Mouse (Mus musculus) C2C12 (cell line): ENCODE measurements at regions not wholly inside any gene's neighbourhood (a gene's known extent, or its start where the extent isn't known, plus 50 kb on each side); places are given as distances from the start of the nearest gene placed in this dataset.

Source experiments
- H3K27me3 ChIP-seq: one replicate; pipeline ENCODE4 v1.6.1; 2011; ENCODE audit not compliant: control insufficient read depth, insufficient read depth, insufficient read length
- H3K36me3 ChIP-seq: one replicate; pipeline ENCODE4 v1.6.1; 2011; ENCODE audit not compliant: control insufficient read depth, insufficient read depth
- H3K4me3 ChIP-seq: one replicate; pipeline ENCODE4 v1.5.1; 2011; ENCODE audit warnings: mild to moderate bottlenecking, control low read depth; ENCODE audit not compliant: poor library complexity, insufficient read depth, severe bottlenecking
- H3K79me2 ChIP-seq: one replicate; pipeline ENCODE4 v1.6.1; 2011; ENCODE audit not compliant: control insufficient read depth, insufficient read depth
- H3K79me3 ChIP-seq: one replicate; pipeline ENCODE4 v1.6.1; 2011; ENCODE audit warnings: low read depth, control low read depth
- H3ac ChIP-seq: one replicate; pipeline ENCODE3; 2011; ENCODE audit warnings: low read depth; ENCODE audit not compliant: control insufficient read depth, insufficient read length
- CEBPB ChIP-seq: IDR thresholded peaks from one replicate; pipeline ENCODE4 v1.6.1; 2011; ENCODE audit warnings: low read depth, mild to moderate bottlenecking, control low read depth, moderate library complexity
- CTCF ChIP-seq: IDR thresholded peaks from one replicate; pipeline ENCODE4 v1.5.1; 2011; ENCODE audit not compliant: control insufficient read depth, insufficient read depth, insufficient read length
- FOSL1 ChIP-seq: IDR thresholded peaks from one replicate; pipeline ENCODE4 v1.8.0; 2011; ENCODE audit warnings: mild to moderate bottlenecking, low read length; ENCODE audit not compliant: poor library complexity, insufficient read depth, severe bottlenecking
- MAX ChIP-seq: IDR thresholded peaks from one replicate; pipeline ENCODE4 v1.6.1; 2011; ENCODE audit warnings: mild to moderate bottlenecking, control low read depth
- MYOD1 ChIP-seq: IDR thresholded peaks from one replicate; pipeline ENCODE4 v1.6.1; 2011; ENCODE audit warnings: low read depth; ENCODE audit not compliant: control insufficient read depth, insufficient read length
- MYOG ChIP-seq: IDR thresholded peaks from one replicate; pipeline ENCODE4 v1.6.1; 2011; ENCODE audit not compliant: control insufficient read depth, insufficient read length; ENCODE audit errors: extremely low read depth
- USF1 ChIP-seq: IDR thresholded peaks from one replicate; pipeline ENCODE4 v1.6.1; 2011; ENCODE audit warnings: low read depth, mild to moderate bottlenecking, control low read depth, moderate library complexity

GRCm38 (mm10) chr11:111957721-111958287 lies 824.2 kb upstream of the Sox9 start:
- Histone ChIP-seq H3K27me3 (no peaks in the 10 kb centered on the region), H3ac (no peak overlapping the region), H3K79me3 (no peaks in the 10 kb centered on the region), H3K36me3 (no peaks in the 10 kb centered on the region), H3K79me2 (no peaks in the 10 kb centered on the region), H3K4me3 (no peak overlapping the region)
- TF ChIP-seq CEBPB (no peak), FOSL1 (no peak), USF1 (no peak), CTCF (no peak), MYOD1 (no peak), MAX (no peak), MYOG (no peak)

GRCm38 (mm10) chr11:111961047-111961837 lies 820.8 kb upstream of the Sox9 start:
- Histone ChIP-seq H3K4me3 (no peak overlapping the region), H3K79me2 (no peaks in the 10 kb centered on the region), H3ac (no peak overlapping the region), H3K36me3 (no peaks in the 10 kb centered on the region), H3K79me3 (no peaks in the 10 kb centered on the region), H3K27me3 (no peaks in the 10 kb centered on the region)
- no peak for TF ChIP-seq MYOD1
- no peak for TF ChIP-seq CEBPB
- TF ChIP-seq CTCF: no peak
- no peak for TF ChIP-seq MAX
- no peak for TF ChIP-seq USF1
- no peak for TF ChIP-seq FOSL1
- TF ChIP-seq MYOG: no peak

GRCm38 (mm10) chr11:111961846-111962245 lies 820.2 kb upstream of the Sox9 start:
- Histone ChIP-seq H3K4me3 (no peak overlapping the region), H3ac (no peak overlapping the region), H3K36me3 (no peaks in the 10 kb centered on the region), H3K79me2 (no peaks in the 10 kb centered on the region), H3K79me3 (no peaks in the 10 kb centered on the region), H3K27me3 (no peaks in the 10 kb centered on the region)
- TF ChIP-seq USF1: no peak
- no peak for TF ChIP-seq CTCF
- TF ChIP-seq MYOG: no peak
- TF ChIP-seq MAX: no peak
- no peak for TF ChIP-seq FOSL1
- no peak for TF ChIP-seq MYOD1
- TF ChIP-seq CEBPB: no peak

GRCm38 (mm10) chr11:111964066-111964465 lies 818.0 kb upstream of the Sox9 start:
- no peak for TF ChIP-seq MYOD1
- no peak for TF ChIP-seq FOSL1
- Histone ChIP-seq H3K79me2 (no peaks in the 10 kb centered on the region), H3K27me3 (no peaks in the 10 kb centered on the region), H3ac (no peak overlapping the region), H3K79me3 (no peaks in the 10 kb centered on the region), H3K4me3 (no peak overlapping the region), H3K36me3 (no peaks in the 10 kb centered on the region)

- Histone ChIP-seq H3K27me3 (no peaks in the 10 kb centered on the region), H3K79me3 (no peaks in the 10 kb centered on the region), H3K79me2 (no peaks in the 10 kb centered on the region), H3ac (no peak overlapping the region), H3K4me3 (no peak overlapping the region), H3K36me3 (no peaks in the 10 kb centered on the region)
- TF ChIP-seq MAX: no peak
- no peak for TF ChIP-seq MYOD1
Observed at GRCm38 (mm10) chr11:111966401-111966800, 815.6 kb upstream of the Sox9 start.

- TF ChIP-seq FOSL1: no peak
- no peak for TF ChIP-seq MYOG
- no peak for TF ChIP-seq MYOD1
- TF ChIP-seq MAX: no peak
- TF ChIP-seq CTCF: no peak
- TF ChIP-seq CEBPB: no peak
- no peak for TF ChIP-seq USF1
- H3ac ChIP-seq: no peak overlapping the region
Observed at GRCm38 (mm10) chr11:111971001-111971400, 811.0 kb upstream of the Sox9 start.

More at GRCm38 (mm10) chr11:111971001-111971400, 811.0 kb upstream of the Sox9 start:
- Histone ChIP-seq H3K36me3 (no peaks in the 10 kb centered on the region), H3K79me3 (no peaks in the 10 kb centered on the region), H3K79me2 (no peaks in the 10 kb centered on the region), H3K4me3 (no peak overlapping the region), H3K27me3 (no peaks in the 10 kb centered on the region)
